In the genomic region with DNA sequence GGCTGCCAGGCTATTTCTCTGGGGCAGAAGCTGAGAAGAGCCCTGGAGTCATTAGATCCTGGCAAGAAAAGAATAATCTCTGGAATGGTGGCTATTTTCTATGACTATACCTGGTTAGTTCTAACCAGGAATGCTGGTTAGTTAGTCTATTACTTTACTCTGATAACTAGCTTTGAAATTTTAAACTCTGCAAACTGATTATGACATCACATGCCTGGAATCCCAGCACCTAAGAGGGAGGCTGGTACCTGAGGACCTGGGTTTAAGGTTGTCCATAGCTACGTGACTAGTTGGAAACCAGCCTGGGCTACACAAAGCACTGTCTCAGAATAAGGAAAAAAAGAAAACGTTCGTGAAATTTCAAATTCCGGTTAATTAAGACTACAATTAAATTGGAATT, we compare ENCODE assay signal across 43 mouse cellular contexts. TPM values are rescaled to one million over a fixed set of nuclear protein-coding genes. Genes with fewer than 3 reads are reported as not detected.
"Had no signal": no experiment of that assay in that cellular context is flagged by ENCODE, and none has a peak within 500 bp of the region (broad histone marks: within the 10 kb centered on the region; RNA-seq: fewer than 3 reads in every experiment).

No protein-coding gene starts in this region.

- H3K9ac ChIP-seq: heart, embryonic 12.5 days; heart, embryonic 13.5 days; heart, embryonic 15.5 days; hindbrain, embryonic 12.5 days; hindbrain, embryonic 13.5 days; hindbrain, embryonic 14.5 days; hindbrain, embryonic 15.5 days; intestine, embryonic 15.5 days; kidney, embryonic 15.5 days had no signal

- H3K27ac ChIP-seq: heart, embryonic 10.5 days; heart, embryonic 13.5 days; heart, embryonic 15.5 days; hindbrain, embryonic 12.5 days; hindbrain, embryonic 13.5 days; hindbrain, embryonic 14.5 days; hindbrain, embryonic 15.5 days; hindbrain, postnatal 0 days; intestine, embryonic 15.5 days; kidney, embryonic 15.5 days; kidney, postnatal 0 days; layer of hippocampus, adult 2 months had no signal

- H3K36me3 ChIP-seq: heart, embryonic 10.5 days; heart, embryonic 12.5 days; heart, embryonic 13.5 days; heart, embryonic 15.5 days; hindbrain, embryonic 10.5 days; hindbrain, embryonic 12.5 days; hindbrain, embryonic 13.5 days; hindbrain, embryonic 15.5 days; intestine, embryonic 15.5 days; kidney, embryonic 15.5 days had no signal

- ATAC-seq: hindbrain, embryonic 16.5 days; hindbrain, postnatal 0 days; inflammation-experienced regulatory T-cells, adult 6 months; intestine, embryonic 15.5 days; intestine, embryonic 16.5 days; intestine, postnatal 0 days had no signal

- H3K4me1 ChIP-seq: heart, embryonic 10.5 days; intestine, embryonic 15.5 days had no signal

- H3K4me2 ChIP-seq: heart, embryonic 11.5 days; heart, embryonic 12.5 days; heart, embryonic 13.5 days; heart, embryonic 15.5 days; hindbrain, embryonic 12.5 days; hindbrain, embryonic 13.5 days; hindbrain, embryonic 14.5 days; hindbrain, embryonic 15.5 days; intestine, embryonic 15.5 days; kidney, embryonic 15.5 days had no signal

- DNase-seq: heart, postnatal 10 days; heart, postnatal 14 days; heart, postnatal 36 days; heart, postnatal 4 days; kidney, adult 11 months; kidney, adult 18-20 months; kidney, adult 2 months; kidney, adult 8-10 months; kidney, adult 9 months; kidney, postnatal 10 days; kidney, postnatal 14 days; kidney, postnatal 25 days; kidney, postnatal 36 days; kidney, postnatal 4 days; layer of hippocampus, adult 9-11 months; layer of hippocampus, postnatal 36 days had no signal

- H3K9me3 ChIP-seq: heart, embryonic 10.5 days; heart, embryonic 12.5 days; heart, embryonic 13.5 days; heart, embryonic 15.5 days; hindbrain, embryonic 10.5 days; hindbrain, embryonic 12.5 days; hindbrain, embryonic 13.5 days; hindbrain, embryonic 15.5 days; intestine, embryonic 15.5 days; kidney, embryonic 15.5 days had no signal

- H3K27me3 ChIP-seq: heart, embryonic 12.5 days; heart, embryonic 13.5 days; heart, embryonic 15.5 days; intestine, embryonic 15.5 days had no signal

- H3K4me3 ChIP-seq: heart, embryonic 10.5 days; heart, embryonic 12.5 days; heart, embryonic 13.5 days; heart, embryonic 15.5 days; hindbrain, embryonic 10.5 days; hindbrain, embryonic 12.5 days; hindbrain, embryonic 13.5 days; hindbrain, embryonic 15.5 days; intestine, embryonic 15.5 days; kidney, embryonic 15.5 days; layer of hippocampus, adult 2 months had no signal

RNA-seq across cellular contexts. Expression of a gene that starts 39.7 kb away (rescaled TPM):
- total RNA-seq: heart, postnatal 36 days; hematopoietic stem cell, adult 5-6 weeks; hindbrain, postnatal 0 days; layer of hippocampus, adult 18-20 months; layer of hippocampus, adult 8-10 months; layer of hippocampus, postnatal 14 days; layer of hippocampus, postnatal 25 days; layer of hippocampus, postnatal 36 days had no signal
- polyA plus RNA-seq: hindbrain, postnatal 0 days; inflammation-experienced regulatory T-cells, adult 6 months; intestine, postnatal 0 days; kidney, embryonic 14.5 days; kidney, embryonic 16.5 days; kidney, postnatal 0 days; large intestine, adult 2 months had no signal
